Mouse (Mus musculus) olfactory bulb, adult 2 months (tissue): Measurements from ENCODE around the gene Olfr1394.

Experiments used
- CTCF ChIP-seq: fragments of 200-500 bp; IDR thresholded peaks from 2 replicates; pipeline ENCODE4 v1.5.1; 2012; ENCODE audit warnings: low read depth, mild to moderate bottlenecking, low read length, moderate library complexity; ENCODE audit not compliant: insufficient read depth
- POLR2A ChIP-seq: fragments of 200-500 bp; IDR thresholded peaks from 2 replicates; pipeline ENCODE4 v1.6.1; 2012; ENCODE audit warnings: mild to moderate bottlenecking, low read depth, low read length, moderate library complexity; ENCODE audit not compliant: insufficient read depth

DNA sequence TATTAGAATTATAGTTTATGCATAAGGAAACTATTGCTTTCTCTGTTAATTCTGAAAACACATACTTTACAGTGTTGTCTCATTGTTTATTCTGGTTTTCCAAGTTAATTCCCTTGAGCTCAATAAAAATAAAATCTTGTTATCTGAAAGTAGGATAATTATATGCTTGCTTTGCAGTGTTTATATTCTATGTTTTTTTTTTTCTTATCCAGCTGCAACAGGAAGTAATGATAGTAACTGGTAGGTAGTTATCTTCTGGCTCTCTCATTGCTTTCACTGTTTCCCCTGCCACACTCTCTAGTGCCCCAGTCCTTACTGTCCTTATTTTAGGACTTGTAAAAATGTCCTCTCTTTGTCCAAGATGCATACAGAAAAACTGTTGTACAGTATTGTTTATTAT, 46.5 kb downstream of the Olfr1394 start:
- no peak for TF ChIP-seq CTCF
- no peak for TF ChIP-seq POLR2A
